Mouse (Mus musculus): Measurements from ENCODE around the gene Eftud2.

The Eftud2 gene

GRCm38 (mm10) chr11:102880585-102881313, at the start of gene Eftud2, which contains the start of gene Ccdc103:
Gene Eftud2 (minus strand): TSS chr11:102880985.
Gene Ccdc103 (plus strand): TSS chr11:102881204.
- DNase-seq (ENCODE audit: extremely low spot score, low spot score): peak; percentile 97

GRCm38 (mm10) chr11:102925351-102925717, 44.5 kb upstream of the Eftud2 start:
- DNase-seq (ENCODE audit: extremely low spot score, low spot score): no peak

GRCm38 (mm10) chr11:102924557-102925350, 44.0 kb upstream of the Eftud2 start, which contains the start of gene Kif18b:
Gene Kif18b (minus strand): TSS chr11:102925124.
- DNase-seq (ENCODE audit: extremely low spot score, low spot score): peak; percentile 96

GRCm38 (mm10) chr11:102921491-102921890, 40.7 kb upstream of the Eftud2 start:
- no peak for DNase-seq (ENCODE audit: extremely low spot score, low spot score)

GRCm38 (mm10) chr11:102918077-102918476, 37.3 kb upstream of the Eftud2 start:
- no peak for DNase-seq (ENCODE audit: extremely low spot score, low spot score)

GRCm38 (mm10) chr11:102915380-102915779, 34.6 kb upstream of the Eftud2 start:
- no peak for DNase-seq (ENCODE audit: extremely low spot score, low spot score)

GRCm38 (mm10) chr11:102911376-102911775, 30.6 kb upstream of the Eftud2 start:
- DNase-seq (ENCODE audit: extremely low spot score, low spot score): no peak

- DNase-seq (ENCODE audit: extremely low spot score, low spot score): no peak
These were observed 22.9 kb upstream of the Eftud2 start for GRCm38 (mm10) chr11:102903654-102904053.

- DNase-seq (ENCODE audit: extremely low spot score, low spot score): no peak
These were observed 21.3 kb upstream of the Eftud2 start for GRCm38 (mm10) chr11:102902107-102902506.

GRCm38 (mm10) chr11:102901199-102901598, 20.4 kb upstream of the Eftud2 start:
- no peak for DNase-seq (ENCODE audit: extremely low spot score, low spot score)

- peak; percentile 87 for DNase-seq (ENCODE audit: extremely low spot score, low spot score)
These were observed 20.0 kb upstream of the Eftud2 start, which contains the start of gene Gfap for GRCm38 (mm10) chr11:102900763-102901162. Gene Gfap (minus strand): TSS chr11:102900912.

GRCm38 (mm10) chr11:102898408-102898807, 17.6 kb upstream of the Eftud2 start:
- DNase-seq (ENCODE audit: extremely low spot score, low spot score): no peak

GRCm38 (mm10) chr11:102896641-102897040, 15.9 kb upstream of the Eftud2 start:
- no peak for DNase-seq (ENCODE audit: extremely low spot score, low spot score)

- no peak for DNase-seq (ENCODE audit: extremely low spot score, low spot score)
These were observed 15.0 kb upstream of the Eftud2 start for GRCm38 (mm10) chr11:102895779-102896178.

- DNase-seq (ENCODE audit: extremely low spot score, low spot score): no peak
These were observed 13.9 kb upstream of the Eftud2 start for GRCm38 (mm10) chr11:102894716-102895115.

- DNase-seq (ENCODE audit: extremely low spot score, low spot score): peak; percentile 67
These were observed 12.3 kb upstream of the Eftud2 start for GRCm38 (mm10) chr11:102893015-102893651.

- DNase-seq (ENCODE audit: extremely low spot score, low spot score): no peak
These were observed 9.3 kb upstream of the Eftud2 start for GRCm38 (mm10) chr11:102890096-102890495.

- DNase-seq (ENCODE audit: extremely low spot score, low spot score): no peak
These were observed 7.3 kb upstream of the Eftud2 start for GRCm38 (mm10) chr11:102888135-102888534.

GRCm38 (mm10) chr11:102887433-102887832, 6.6 kb upstream of the Eftud2 start:
- DNase-seq (ENCODE audit: extremely low spot score, low spot score): no peak

- no peak for DNase-seq (ENCODE audit: extremely low spot score, low spot score)
These were observed 3.9 kb upstream of the Eftud2 start, which contains the start of gene Fam187a for GRCm38 (mm10) chr11:102884616-102885219. Gene Fam187a (plus strand): TSS chr11:102885169.
